Mouse (Mus musculus) lung, postnatal 0 days (tissue): ENCODE results near the gene Kmt2c. TPM values are rescaled to one million over a fixed set of nuclear protein-coding genes. Genes with fewer than 3 reads are reported as not detected.

Experiments
- ATAC-seq: fragments of 200-750 bp; cut with Nextera tagmentation; 2 replicates; pipeline ENCODE4 v1.8.0; 2017; ENCODE audit warnings: moderate library complexity
- DNase-seq: peaks from one replicate; pipeline ENCODE4 v3.0.0-alpha.2; 2016; ENCODE audit warnings: low spot score
- H3K27ac ChIP-seq: fragments of 300-500 bp; sonication (generic); 2 replicates; pipeline ENCODE4 v1.5.1; 2014; ENCODE audit warnings: antibody characterized with exemption, mild to moderate bottlenecking, low read length, mixed read lengths
- H3K27me3 ChIP-seq: fragments of 300-500 bp; sonication (generic); replicated peaks from 2 replicates; pipeline ENCODE4 v1.6.1; 2014; ENCODE audit warnings: low read length, mixed read lengths; ENCODE audit not compliant: insufficient read depth
- H3K36me3 ChIP-seq: fragments of 300-500 bp; sonication (generic); 2 replicates; pipeline ENCODE4 v1.6.1; 2014; ENCODE audit warnings: low read length, mixed read lengths; ENCODE audit not compliant: insufficient read depth
- H3K4me1 ChIP-seq: fragments of 300-500 bp; sonication (generic); 2 replicates; pipeline ENCODE4 v1.6.1; 2014; ENCODE audit warnings: antibody characterized with exemption, low read depth, low read length, mixed read lengths; ENCODE audit not compliant: insufficient read depth
- H3K4me2 ChIP-seq: fragments of 300-500 bp; sonication (generic); replicated peaks from 2 replicates; pipeline ENCODE4 v1.6.1; 2014; ENCODE audit warnings: low read depth, mild to moderate bottlenecking, low read length, moderate library complexity, mixed read lengths
- H3K4me3 ChIP-seq: fragments of 300-500 bp; sonication (generic); 2 replicates; pipeline ENCODE4 v1.5.1; 2014; ENCODE audit warnings: low read depth, low read length
- H3K9ac ChIP-seq: fragments of 300-500 bp; sonication (generic); replicated peaks from 2 replicates; pipeline ENCODE4 v1.6.1; 2014; ENCODE audit warnings: low read depth, mild to moderate bottlenecking
- H3K9me3 ChIP-seq: fragments of 300-500 bp; sonication (generic); 2 replicates; pipeline ENCODE4 v1.6.1; 2016; ENCODE audit warnings: low read length, mixed read lengths
- CTCF ChIP-seq: IDR thresholded peaks from 2 replicates; pipeline ENCODE4 v1.5.1; 2016; ENCODE audit warnings: antibody characterized with exemption, mild to moderate bottlenecking
- EP300 ChIP-seq: IDR thresholded peaks from 2 replicates; pipeline ENCODE4 v1.6.1; 2016; ENCODE audit warnings: antibody characterized with exemption, mild to moderate bottlenecking, control low read depth
- WGBS: fragments of 180-500 bp; shearing (Covaris S2); extraction: QIAGEN DNeasy Blood & Tissue Kit; methylation state at CpG from one replicate; pipeline ENCODE4 v1.1.7; 2014; 5-methylcytosine and 5-hydroxymethylcytosine counted together
- polyA plus RNA-seq: library from polyadenylated mRNA; unstranded; fragments of >200 nt; fragmentation: Nextera tagmentation; extraction: Ambion mirVana; gene quantifications from 2 replicates; pipeline ENCODE4 v1.2.1, GENCODE M21; 2015

The Kmt2c gene
- polyA plus RNA-seq, 1 experiment from 2014 or later, result 9.5 TPM

DNA sequence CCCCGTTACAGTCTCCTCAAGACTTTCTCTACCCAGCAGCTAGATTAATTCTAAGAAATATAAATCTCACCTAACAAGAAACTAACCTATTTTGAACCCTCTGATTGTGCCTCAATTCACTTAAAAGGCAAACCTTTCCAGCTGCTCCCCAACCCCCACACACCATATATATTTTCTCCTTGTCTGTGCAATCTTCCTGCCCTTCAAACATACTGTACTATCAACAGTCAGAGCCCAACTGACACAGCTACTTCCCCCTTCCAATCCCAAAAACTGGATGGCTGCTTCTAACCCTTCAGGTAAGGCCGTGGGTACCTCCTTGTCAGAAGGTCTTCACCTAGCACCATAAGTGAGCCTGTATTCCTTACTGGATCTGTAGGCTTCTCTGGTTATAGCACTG lies 130.2 kb downstream of the Kmt2c start:
- no peak overlapping the region for H3K27ac ChIP-seq
- H3K4me1 ChIP-seq, result no peaks in the 10 kb centered on the region
- no peaks in the 10 kb centered on the region for H3K27me3 ChIP-seq
- H3K4me2 ChIP-seq, result no peak overlapping the region
- H3K36me3 ChIP-seq, result no peaks in the 10 kb centered on the region; the same call in 1 of the 2 replicates
- H3K9me3 ChIP-seq, result no peaks in the 10 kb centered on the region
- no peak overlapping the region for H3K4me3 ChIP-seq
- no peak for TF ChIP-seq EP300
- TF ChIP-seq CTCF, result no peak
- ATAC-seq, result no peak
- 95% methylated on average over 2 of the region's 2 CpGs for WGBS
- DNase-seq, result no peak
- no peak overlapping the region for H3K9ac ChIP-seq

DNA sequence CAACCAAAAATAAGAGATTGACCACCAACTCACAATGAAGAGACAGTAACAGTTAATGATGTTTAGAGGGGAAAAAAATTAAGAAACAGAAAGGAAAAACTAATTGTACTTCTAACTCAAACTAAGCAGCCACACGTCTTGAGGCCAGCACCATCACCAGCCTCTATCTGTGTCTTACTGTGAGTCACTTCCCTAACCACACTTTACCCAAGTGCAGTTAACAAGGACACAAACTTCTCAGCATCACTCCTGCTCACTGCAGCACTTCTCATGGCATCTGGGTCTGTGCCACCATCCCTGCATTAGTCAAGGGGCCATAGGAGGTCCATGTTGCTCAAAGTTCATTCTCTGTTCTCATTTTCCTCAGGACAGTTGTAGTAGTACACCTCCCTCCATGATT lies 131.5 kb downstream of the Kmt2c start:
- Histone ChIP-seq H3K9me3 (no peaks in the 10 kb centered on the region), H3K4me1 (no peaks in the 10 kb centered on the region), H3K4me2 (no peak overlapping the region), H3K36me3 (peaks cover under 1% of the 10 kb centered on the region; the same call in 1 of the 2 replicates), H3K4me3 (no peak overlapping the region), H3K27ac (no peak overlapping the region), H3K9ac (no peak overlapping the region), H3K27me3 (no peaks in the 10 kb centered on the region)
- WGBS, result 62% methylated on average over 1 of the region's 1 CpGs
- DNase-seq (no peak), ATAC-seq (no peak)
- no peak for TF ChIP-seq EP300
- TF ChIP-seq CTCF, result no peak

DNA sequence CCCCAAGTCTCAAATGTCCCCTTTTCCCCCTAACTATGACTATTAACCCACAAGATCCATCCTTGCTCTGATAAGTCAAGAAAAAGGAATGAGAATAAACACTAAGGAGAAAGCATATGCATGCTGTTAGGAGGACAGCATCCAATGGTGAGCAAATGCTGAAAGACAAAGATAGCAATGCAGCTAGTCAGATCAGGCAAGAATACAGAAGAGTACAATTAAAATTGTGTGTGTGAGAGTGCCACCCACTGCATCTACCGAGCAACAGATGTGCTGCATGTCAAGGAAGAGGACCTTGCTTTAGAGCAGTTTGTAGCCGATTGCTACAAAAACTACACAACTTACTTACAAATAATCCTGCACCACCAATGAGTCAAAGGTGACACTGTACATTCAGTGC lies 145.1 kb downstream of the Kmt2c start:
- no peaks in the 10 kb centered on the region for H3K4me1 ChIP-seq
- no peak overlapping the region for H3K9ac ChIP-seq
- 0 out of 2 replicates have a peak, but pooled peaks cover 10% of the 10 kb centered on the region for H3K36me3 ChIP-seq
- TF ChIP-seq CTCF, result no peak
- TF ChIP-seq EP300, result no peak
- DNase-seq, result no peak
- no peaks in the 10 kb centered on the region for H3K9me3 ChIP-seq
- ATAC-seq, result no peak
- no peaks in the 10 kb centered on the region for H3K27me3 ChIP-seq
- H3K27ac ChIP-seq, result no peak overlapping the region
- 88% methylated on average over 2 of the region's 2 CpGs for WGBS
- H3K4me2 ChIP-seq, result no peak overlapping the region
- no peak overlapping the region for H3K4me3 ChIP-seq

DNA sequence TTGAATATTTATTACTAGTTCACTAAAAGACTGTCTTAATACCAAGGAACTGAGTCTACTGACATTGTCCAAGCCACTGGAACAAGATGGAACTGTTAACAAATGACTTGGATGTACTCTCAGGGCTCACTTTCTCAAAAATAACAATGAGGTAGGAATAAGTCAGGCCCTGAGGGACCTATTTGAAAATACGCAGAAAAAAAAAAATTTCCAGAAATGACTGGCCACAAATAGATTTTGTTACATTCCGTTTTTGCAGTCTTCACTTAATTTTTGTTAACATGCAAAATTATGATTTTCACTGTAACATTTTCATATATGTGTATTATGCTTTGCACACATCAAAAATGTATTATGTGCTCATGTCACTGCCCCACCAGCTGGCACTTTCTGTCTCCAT lies 167.3 kb downstream of the Kmt2c start:
- Histone ChIP-seq H3K4me1 (no peaks in the 10 kb centered on the region), H3K9me3 (no peaks in the 10 kb centered on the region), H3K4me3 (no peak overlapping the region), H3K27ac (no peak overlapping the region), H3K9ac (no peak overlapping the region), H3K27me3 (no peaks in the 10 kb centered on the region), H3K36me3 (peaks cover 14% of the 10 kb centered on the region; the same call in 1 of the 2 replicates), H3K4me2 (no peak overlapping the region)
- no peak for DNase-seq
- TF ChIP-seq EP300 (no peak), CTCF (no peak)
- WGBS, result 95% methylated on average over 2 of the region's 2 CpGs
- ATAC-seq, result no peak

DNA sequence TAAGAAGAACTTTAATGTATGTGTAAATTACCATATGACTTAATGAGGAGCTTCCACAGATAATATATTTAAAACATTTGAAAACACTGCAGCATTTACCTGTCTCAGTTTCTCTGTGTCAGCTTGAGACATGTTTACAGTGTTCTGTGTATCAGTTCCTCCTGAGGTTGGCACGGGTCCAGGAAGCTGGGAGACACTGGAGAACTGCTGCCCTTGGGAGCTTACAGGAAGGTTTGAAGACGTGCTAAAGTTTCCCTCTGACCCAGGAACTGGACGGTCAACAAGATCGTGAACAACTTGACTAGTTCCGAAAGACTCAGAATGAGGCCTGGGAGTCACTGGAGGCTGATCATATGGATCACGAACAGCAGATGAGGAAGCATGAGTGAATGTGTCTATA lies 184.7 kb downstream of the Kmt2c start:
- no peaks in the 10 kb centered on the region for H3K27me3 ChIP-seq
- TF ChIP-seq EP300 (no peak), CTCF (no peak)
- H3K4me2 ChIP-seq, result no peak overlapping the region
- no peak overlapping the region for H3K27ac ChIP-seq
- H3K36me3 ChIP-seq, result peaks cover 36% of the 10 kb centered on the region
- DNase-seq (no peak), ATAC-seq (no peak)
- no peak overlapping the region for H3K9ac ChIP-seq
- H3K4me1 ChIP-seq, result no peaks in the 10 kb centered on the region
- H3K4me3 ChIP-seq, result no peak overlapping the region
- H3K9me3 ChIP-seq, result no peaks in the 10 kb centered on the region
- 68% methylated on average over 6 of the region's 6 CpGs for WGBS

DNA sequence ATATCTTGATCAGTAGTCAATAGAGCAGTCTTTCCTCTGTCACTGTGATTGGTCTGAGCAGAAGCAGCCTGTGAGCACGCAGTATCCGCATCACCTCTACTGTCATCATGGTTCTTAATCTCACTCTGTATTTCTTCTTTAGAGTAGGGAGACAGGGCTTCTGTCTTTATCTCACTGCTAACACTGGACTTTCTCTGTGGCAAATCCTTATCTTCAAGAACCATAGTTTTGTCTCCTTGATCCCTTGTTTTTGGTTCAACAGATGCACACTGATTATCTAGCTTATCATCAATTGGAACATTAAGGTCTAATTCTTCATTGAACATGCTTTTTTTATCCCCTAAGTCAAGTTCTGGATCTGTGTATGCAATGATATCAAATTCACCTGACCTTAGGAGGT lies 188.4 kb downstream of the Kmt2c start:
- ATAC-seq (no peak), DNase-seq (no peak)
- Histone ChIP-seq H3K4me2 (no peak overlapping the region), H3K4me3 (no peak overlapping the region), H3K9ac (no peak overlapping the region), H3K27me3 (no peaks in the 10 kb centered on the region), H3K4me1 (no peaks in the 10 kb centered on the region), H3K9me3 (no peaks in the 10 kb centered on the region), H3K27ac (no peak overlapping the region), H3K36me3 (peaks cover 38% of the 10 kb centered on the region)
- TF ChIP-seq EP300, result no peak
- no peak for TF ChIP-seq CTCF
- WGBS, result 94% methylated on average over 2 of the region's 2 CpGs

DNA sequence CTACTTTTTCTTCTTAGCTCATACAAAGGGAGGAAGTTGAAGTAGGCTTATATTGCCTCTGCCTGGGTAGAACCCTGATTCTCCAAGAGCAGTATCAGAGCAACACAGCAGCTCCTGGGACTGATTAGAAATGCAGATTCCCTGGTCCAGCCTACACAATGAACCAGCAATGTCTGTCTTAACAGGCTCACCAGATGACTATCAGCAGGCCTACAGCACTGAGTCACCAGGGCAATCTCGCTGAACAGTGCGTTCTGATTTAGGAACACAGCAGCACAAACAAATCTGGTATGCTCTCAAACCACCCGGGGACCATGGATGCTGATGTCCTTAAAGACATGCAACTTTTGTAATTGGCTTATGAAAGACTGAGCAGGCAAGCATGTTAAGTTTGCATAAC lies 201.8 kb downstream of the Kmt2c start:
- Histone ChIP-seq H3K4me1 (no peaks in the 10 kb centered on the region), H3K27me3 (no peaks in the 10 kb centered on the region), H3K9me3 (no peaks in the 10 kb centered on the region), H3K4me3 (no peak overlapping the region), H3K4me2 (no peak overlapping the region), H3K9ac (no peak overlapping the region), H3K36me3 (peaks cover 29% of the 10 kb centered on the region), H3K27ac (no peak overlapping the region)
- DNase-seq (no peak), ATAC-seq (no peak)
- 64% methylated on average over 3 of the region's 3 CpGs for WGBS
- TF ChIP-seq EP300 (no peak), CTCF (no peak)
